Mouse (Mus musculus) heart, postnatal 0 days (tissue): ENCODE data around the gene Mad1l1.

Experiments
- CTCF ChIP-seq: IDR thresholded peaks from 2 replicates; pipeline ENCODE4 v1.5.1; 2016; ENCODE audit warnings: antibody characterized with exemption, control low read depth, low read depth
- EP300 ChIP-seq: IDR thresholded peaks from 2 replicates; pipeline ENCODE4 v1.6.1; 2016; ENCODE audit warnings: antibody characterized with exemption, low read depth

- no peak for TF ChIP-seq CTCF
- no peak for TF ChIP-seq EP300
These were observed 342.7 kb downstream of the Mad1l1 start for GRCm38 (mm10) chr5:139978525-139979276.
